Mouse (Mus musculus): ENCODE results near the gene Ecm1. TPM values are rescaled to one million over a fixed set of nuclear protein-coding genes. Genes with fewer than 3 reads are reported as not detected.

Ecm1 gene
- polyA plus RNA-seq, 1 experiment, result 125 TPM

- WGBS, result 88% methylated on average over 1 of the region's 1 CpGs
- Histone ChIP-seq H3K4me3 (ENCODE audit: control insufficient read depth, insufficient read depth, low read length) (no peak overlapping the region), H3K36me3 (ENCODE audit: control insufficient read depth, insufficient read depth, low read length) (no peaks in the 10 kb centered on the region), H3K4me1 (replicated peaks; ENCODE audit: control insufficient read depth, insufficient read depth, low read length) (peaks cover 12% of the 10 kb centered on the region), H3K27me3 (ENCODE audit: control insufficient read depth, insufficient read depth, low read length) (no peaks in the 10 kb centered on the region), H3K27ac (ENCODE audit: control insufficient read depth, insufficient read depth, low read length) (no peak overlapping the region)
- TF ChIP-seq POLR2A (IDR thresholded peaks at IDR 0.05; ENCODE audit: control insufficient read depth, extremely low read depth, insufficient read depth, low read length, poor library complexity), result no peak
- no peak for TF ChIP-seq CTCF (IDR thresholded peaks at IDR 0.05; ENCODE audit: borderline replicate concordance, control insufficient read depth, extremely low read depth, insufficient read depth, low read length, poor library complexity)
- no peak for DNase-seq
These were observed 23.3 kb downstream of the Ecm1 start for GRCm38 (mm10) chr3:95716075-95716474.

GRCm38 (mm10) chr3:95709967-95710366, 29.4 kb downstream of the Ecm1 start:
- TF ChIP-seq POLR2A (IDR thresholded peaks at IDR 0.05; ENCODE audit: control insufficient read depth, extremely low read depth, insufficient read depth, low read length, poor library complexity) (no peak), CTCF (IDR thresholded peaks at IDR 0.05; ENCODE audit: borderline replicate concordance, control insufficient read depth, extremely low read depth, insufficient read depth, low read length, poor library complexity) (no peak)
- Histone ChIP-seq H3K27me3 (ENCODE audit: control insufficient read depth, insufficient read depth, low read length) (no peaks in the 10 kb centered on the region), H3K4me1 (replicated peaks; ENCODE audit: control insufficient read depth, insufficient read depth, low read length) (peaks cover 19% of the 10 kb centered on the region), H3K27ac (ENCODE audit: control insufficient read depth, insufficient read depth, low read length) (no peak overlapping the region), H3K36me3 (ENCODE audit: control insufficient read depth, insufficient read depth, low read length) (no peaks in the 10 kb centered on the region), H3K4me3 (ENCODE audit: control insufficient read depth, insufficient read depth, low read length) (no peak overlapping the region)
- DNase-seq, result no peak

DNA sequence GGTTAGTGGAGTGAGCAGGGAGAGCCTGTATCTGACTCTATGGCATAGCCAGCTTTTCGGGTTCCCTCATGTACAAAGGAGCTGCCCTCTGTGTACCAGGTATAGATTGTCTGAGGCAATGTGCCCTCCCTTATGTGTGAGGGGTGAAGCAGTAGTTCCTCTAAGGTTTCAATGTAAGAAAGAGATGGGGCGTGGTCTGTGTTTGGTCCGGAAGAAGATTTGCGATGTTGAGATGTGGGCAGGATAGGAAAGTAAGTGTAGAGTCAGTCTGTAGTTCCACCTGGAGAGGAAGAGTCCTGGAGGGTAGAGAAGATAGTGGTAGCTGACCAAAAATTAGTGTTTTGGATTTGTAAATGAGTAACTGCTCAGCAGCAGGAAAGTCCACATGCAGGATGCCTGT, 30.3 kb downstream of the Ecm1 start:
- DNase-seq, result no peak

GRCm38 (mm10) chr3:95707497-95707896, 31.9 kb downstream of the Ecm1 start:
- Histone ChIP-seq H3K27ac (ENCODE audit: control insufficient read depth, insufficient read depth, low read length) (no peak overlapping the region), H3K4me1 (replicated peaks; ENCODE audit: control insufficient read depth, insufficient read depth, low read length) (peaks cover 19% of the 10 kb centered on the region), H3K4me3 (ENCODE audit: control insufficient read depth, insufficient read depth, low read length) (no peak overlapping the region), H3K27me3 (ENCODE audit: control insufficient read depth, insufficient read depth, low read length) (no peaks in the 10 kb centered on the region), H3K36me3 (ENCODE audit: control insufficient read depth, insufficient read depth, low read length) (no peaks in the 10 kb centered on the region)
- peak; percentile 49 for DNase-seq
- no peak for TF ChIP-seq POLR2A (IDR thresholded peaks at IDR 0.05; ENCODE audit: control insufficient read depth, extremely low read depth, insufficient read depth, low read length, poor library complexity)
- no peak for TF ChIP-seq CTCF (IDR thresholded peaks at IDR 0.05; ENCODE audit: borderline replicate concordance, control insufficient read depth, extremely low read depth, insufficient read depth, low read length, poor library complexity)
- WGBS, result 23% methylated on average over 7 of the region's 7 CpGs

More for the DNA sequence above, 30.3 kb downstream of the Ecm1 start:
- no peaks in the 10 kb centered on the region for H3K36me3 ChIP-seq (ENCODE audit: control insufficient read depth, insufficient read depth, low read length)
- H3K27ac ChIP-seq (ENCODE audit: control insufficient read depth, insufficient read depth, low read length), result no peak overlapping the region
- TF ChIP-seq CTCF (IDR thresholded peaks at IDR 0.05; ENCODE audit: borderline replicate concordance, control insufficient read depth, extremely low read depth, insufficient read depth, low read length, poor library complexity) (no peak), POLR2A (IDR thresholded peaks at IDR 0.05; ENCODE audit: control insufficient read depth, extremely low read depth, insufficient read depth, low read length, poor library complexity) (no peak)
- 40% methylated on average over 4 of the region's 4 CpGs for WGBS
- peaks cover 19% of the 10 kb centered on the region for H3K4me1 ChIP-seq (replicated peaks; ENCODE audit: control insufficient read depth, insufficient read depth, low read length)
- no peaks in the 10 kb centered on the region for H3K27me3 ChIP-seq (ENCODE audit: control insufficient read depth, insufficient read depth, low read length)
- H3K4me3 ChIP-seq (ENCODE audit: control insufficient read depth, insufficient read depth, low read length), result no peak overlapping the region

GRCm38 (mm10) chr3:95706273-95706672, 33.1 kb downstream of the Ecm1 start:
- Histone ChIP-seq H3K36me3 (ENCODE audit: control insufficient read depth, insufficient read depth, low read length) (no peaks in the 10 kb centered on the region), H3K27ac (ENCODE audit: control insufficient read depth, insufficient read depth, low read length) (no peak overlapping the region), H3K4me1 (replicated peaks; ENCODE audit: control insufficient read depth, insufficient read depth, low read length) (peaks cover 19% of the 10 kb centered on the region), H3K27me3 (ENCODE audit: control insufficient read depth, insufficient read depth, low read length) (no peaks in the 10 kb centered on the region), H3K4me3 (ENCODE audit: control insufficient read depth, insufficient read depth, low read length) (no peak overlapping the region)
- 64% methylated on average over 4 of the region's 4 CpGs for WGBS
- no peak for DNase-seq
- TF ChIP-seq POLR2A (IDR thresholded peaks at IDR 0.05; ENCODE audit: control insufficient read depth, extremely low read depth, insufficient read depth, low read length, poor library complexity) (no peak), CTCF (IDR thresholded peaks at IDR 0.05; ENCODE audit: borderline replicate concordance, control insufficient read depth, extremely low read depth, insufficient read depth, low read length, poor library complexity) (no peak)

GRCm38 (mm10) chr3:95704612-95705011, 34.8 kb downstream of the Ecm1 start:
- 96% methylated on average over 4 of the region's 4 CpGs for WGBS
- Histone ChIP-seq H3K4me1 (replicated peaks; ENCODE audit: control insufficient read depth, insufficient read depth, low read length) (peaks cover 15% of the 10 kb centered on the region), H3K27ac (ENCODE audit: control insufficient read depth, insufficient read depth, low read length) (no peak overlapping the region), H3K36me3 (ENCODE audit: control insufficient read depth, insufficient read depth, low read length) (no peaks in the 10 kb centered on the region), H3K27me3 (ENCODE audit: control insufficient read depth, insufficient read depth, low read length) (no peaks in the 10 kb centered on the region), H3K4me3 (ENCODE audit: control insufficient read depth, insufficient read depth, low read length) (no peak overlapping the region)
- TF ChIP-seq CTCF (IDR thresholded peaks at IDR 0.05; ENCODE audit: borderline replicate concordance, control insufficient read depth, extremely low read depth, insufficient read depth, low read length, poor library complexity) (no peak), POLR2A (IDR thresholded peaks at IDR 0.05; ENCODE audit: control insufficient read depth, extremely low read depth, insufficient read depth, low read length, poor library complexity) (no peak)
- no peak for DNase-seq

DNA sequence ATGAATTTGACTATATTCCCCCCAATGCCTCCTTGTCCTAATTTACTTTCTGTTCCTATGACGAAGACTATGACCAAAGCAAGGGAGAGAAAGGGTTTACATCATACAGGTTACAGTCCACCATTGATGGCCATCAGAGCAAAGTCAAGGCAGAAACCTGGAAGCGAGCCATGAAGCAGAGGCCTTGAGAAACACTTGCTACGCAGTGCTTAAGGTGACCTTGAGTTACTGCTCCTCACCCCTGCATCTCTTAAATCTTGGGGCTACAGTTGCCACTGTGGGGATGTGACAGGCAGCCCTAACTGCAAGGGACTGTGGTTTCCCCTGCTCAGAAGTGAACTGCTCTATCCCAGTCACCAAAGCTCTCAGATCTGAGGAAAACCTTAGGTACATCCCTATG, 36.1 kb downstream of the Ecm1 start:
- WGBS, result 92% methylated on average over 3 of the region's 3 CpGs
- Histone ChIP-seq H3K4me3 (ENCODE audit: control insufficient read depth, insufficient read depth, low read length) (no peak overlapping the region), H3K27me3 (ENCODE audit: control insufficient read depth, insufficient read depth, low read length) (no peaks in the 10 kb centered on the region), H3K4me1 (replicated peaks; ENCODE audit: control insufficient read depth, insufficient read depth, low read length) (peaks cover 9% of the 10 kb centered on the region), H3K27ac (ENCODE audit: control insufficient read depth, insufficient read depth, low read length) (no peak overlapping the region), H3K36me3 (ENCODE audit: control insufficient read depth, insufficient read depth, low read length) (no peaks in the 10 kb centered on the region)
- no peak for TF ChIP-seq CTCF (IDR thresholded peaks at IDR 0.05; ENCODE audit: borderline replicate concordance, control insufficient read depth, extremely low read depth, insufficient read depth, low read length, poor library complexity)
- no peak for TF ChIP-seq POLR2A (IDR thresholded peaks at IDR 0.05; ENCODE audit: control insufficient read depth, extremely low read depth, insufficient read depth, low read length, poor library complexity)
- no peak for DNase-seq

All from thymus, adult 2 months (tissue).